Mouse (Mus musculus) right cerebral cortex, postnatal 10 days (tissue): ENCODE measurements around the gene Mtfmt.
A peak's percentile ranks its signal among the peaks of the same experiment; 100 is the strongest.

Experiments
- DNase-seq, 2 experiments: peaks; one replicate each; pipeline ENCODE4 v3.0.0; 2021; ENCODE audit warnings: low spot score in 2 of 2

Gene Mtfmt

DNA sequence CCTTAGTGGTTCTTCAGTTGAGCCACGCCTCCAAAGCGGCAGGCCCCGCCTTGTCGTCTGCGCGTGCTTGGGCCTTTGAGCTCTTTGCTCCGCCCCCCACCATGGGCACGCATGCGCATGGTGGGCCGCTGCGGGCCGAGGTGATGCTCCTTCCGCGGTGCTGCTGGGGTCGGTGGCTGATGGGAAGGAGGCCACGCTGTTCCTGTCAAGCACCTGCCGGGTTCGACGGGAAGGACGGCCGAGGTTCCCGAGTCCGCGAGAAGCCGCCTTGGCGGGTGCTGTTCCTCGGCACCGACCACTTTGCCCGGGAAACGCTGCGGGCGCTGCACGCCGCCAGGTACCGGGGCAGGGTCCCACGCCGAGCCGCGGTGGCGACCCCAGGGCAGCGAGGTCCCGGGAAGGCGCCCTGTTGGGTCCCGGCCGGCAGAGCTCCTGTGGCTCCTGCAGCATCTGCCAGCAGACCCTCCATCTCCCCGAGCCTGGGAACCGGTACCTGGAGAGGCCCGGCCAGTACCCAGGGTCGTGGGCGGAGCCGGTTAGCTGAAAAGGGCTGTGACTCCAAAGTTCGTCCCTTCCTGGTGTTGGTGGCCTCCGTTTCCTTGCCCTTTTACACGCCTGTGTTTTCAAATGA, at the start of gene Mtfmt:
Gene Mtfmt (plus strand): TSS at position 112 of the 631 bp plus-strand sequence.
- peak; percentile 94 to 95 for DNase-seq

DNA sequence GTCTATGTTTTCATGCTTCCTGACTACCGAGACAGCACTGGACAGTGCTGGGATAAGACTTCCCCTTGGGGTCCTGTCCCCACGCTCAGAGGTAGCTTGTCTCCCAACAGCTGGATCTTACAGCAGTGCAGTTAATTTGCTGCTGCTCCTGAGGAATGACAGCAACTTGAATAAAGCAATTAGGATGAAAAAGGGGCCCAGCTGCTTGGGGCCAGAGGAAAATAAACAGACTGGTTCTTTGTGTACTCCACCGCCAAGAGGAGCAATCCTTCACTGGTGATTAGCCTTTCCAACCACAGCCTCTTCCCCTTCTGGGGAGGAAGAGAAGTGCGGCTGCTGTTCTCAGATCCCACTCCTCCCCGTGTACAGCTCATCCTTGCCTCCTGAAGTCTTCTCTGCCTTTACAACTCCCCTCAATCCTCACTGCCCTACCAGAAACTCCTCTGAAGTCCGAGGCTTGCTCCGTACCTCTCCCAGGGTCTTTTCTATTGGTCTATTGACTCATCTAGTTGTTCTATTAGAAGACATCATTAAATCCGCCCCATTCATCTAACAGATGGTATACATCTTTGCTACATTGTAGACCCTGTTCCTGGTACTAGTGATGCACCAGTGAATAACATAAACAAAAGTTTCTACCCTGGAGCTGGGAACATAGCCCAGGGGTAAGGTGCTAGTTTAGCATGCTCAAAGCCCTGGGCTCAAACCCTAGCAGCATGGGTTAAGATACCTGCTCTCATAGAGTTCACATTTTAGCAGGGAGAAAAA, 49.0 kb upstream of the Mtfmt start:
- no peak for DNase-seq

DNA sequence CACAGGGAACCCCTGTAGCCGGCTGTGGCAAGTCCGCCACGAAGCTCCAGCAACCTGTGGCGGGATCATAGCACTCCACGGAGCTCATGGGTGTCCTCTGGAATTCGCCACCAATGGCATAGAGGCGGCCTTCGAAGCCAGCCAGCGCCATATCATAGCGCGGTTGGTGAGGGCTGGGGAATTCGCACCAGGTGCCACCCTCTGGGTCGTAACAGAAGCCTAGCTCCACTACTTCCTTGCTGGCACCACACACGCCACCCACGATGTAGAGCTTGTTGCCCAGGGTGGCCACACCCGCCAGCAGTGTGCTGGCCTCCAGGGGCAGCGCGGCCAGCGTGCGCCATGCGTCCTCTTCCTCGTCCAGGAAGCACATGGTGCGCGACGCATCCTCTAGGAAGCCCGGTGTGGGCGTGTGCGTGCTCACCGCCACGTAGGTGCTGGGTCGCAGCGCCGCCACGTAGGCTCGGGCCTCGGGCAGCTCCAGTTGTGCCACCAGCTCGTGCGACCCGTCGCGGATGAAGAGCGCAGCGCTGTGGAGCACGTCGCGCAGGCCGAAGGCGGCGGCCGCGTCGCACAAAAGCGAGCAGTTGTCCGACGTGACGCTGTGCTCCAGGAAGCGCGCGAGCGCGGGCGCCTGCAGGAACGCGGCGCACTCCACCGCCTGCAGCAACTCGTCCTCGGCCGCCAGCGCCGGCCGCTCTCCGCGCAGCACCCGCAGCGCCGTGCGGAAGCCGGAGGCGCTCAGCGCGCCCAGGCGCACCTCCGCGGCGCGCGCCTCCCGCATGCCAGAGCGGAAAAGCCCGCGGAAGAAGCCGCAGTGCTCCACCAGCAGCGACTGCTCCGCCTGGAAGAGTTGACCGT, 44.6 kb upstream of the Mtfmt start:
- peak in 1 of 2 experiments; percentile 38 for DNase-seq

- no peak for DNase-seq
These were observed 44.0 kb upstream of the Mtfmt start, which contains the start of gene Kbtbd13 for GRCm38 (mm10) chr9:65391613-65391964. TSS of gene Kbtbd13 (minus strand) at chr9:65391652.

GRCm38 (mm10) chr9:65392638-65393364, 42.8 kb upstream of the Mtfmt start:
- peak in 1 of 2 experiments; percentile 72 for DNase-seq

DNA sequence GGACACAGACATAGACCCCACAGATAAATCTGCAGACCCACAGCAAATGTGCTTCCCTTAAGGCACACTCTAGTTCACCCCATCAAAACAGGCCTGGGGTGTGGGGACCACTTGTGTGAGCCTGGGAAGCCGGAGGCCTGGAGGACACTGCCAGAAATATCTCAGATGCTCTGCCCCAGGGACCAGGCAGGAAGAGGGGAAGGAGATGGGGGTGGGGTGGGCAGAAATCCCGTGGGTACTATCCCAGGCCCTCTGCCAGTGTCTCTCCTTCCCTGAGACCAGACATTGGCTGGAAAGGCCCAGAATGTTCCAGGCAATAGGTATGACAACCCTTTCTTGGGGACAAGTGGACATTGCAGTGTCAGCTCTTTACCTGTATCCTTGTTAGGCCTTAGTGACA, 42.0 kb upstream of the Mtfmt start:
- no peak for DNase-seq

DNA sequence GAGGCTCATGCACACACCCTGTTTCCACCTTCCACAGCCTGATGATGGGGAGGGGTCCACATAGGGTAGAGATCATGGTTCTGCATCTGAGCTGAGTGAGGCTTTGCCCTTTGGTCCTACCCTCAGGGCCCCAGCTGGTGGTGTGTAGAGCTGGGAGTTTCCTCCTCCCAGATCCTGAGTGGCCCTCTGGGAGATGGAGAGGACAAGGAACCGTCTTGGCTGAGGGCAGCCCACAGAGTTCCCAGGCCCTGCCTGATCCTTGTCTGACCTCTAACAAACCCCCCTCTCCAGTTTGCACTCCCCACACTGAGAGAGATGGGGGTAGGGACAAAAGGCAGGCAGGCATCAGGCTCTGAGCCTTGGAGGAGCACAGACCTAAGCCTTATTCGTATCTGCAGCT, 41.2 kb upstream of the Mtfmt start:
- DNase-seq: no peak

DNA sequence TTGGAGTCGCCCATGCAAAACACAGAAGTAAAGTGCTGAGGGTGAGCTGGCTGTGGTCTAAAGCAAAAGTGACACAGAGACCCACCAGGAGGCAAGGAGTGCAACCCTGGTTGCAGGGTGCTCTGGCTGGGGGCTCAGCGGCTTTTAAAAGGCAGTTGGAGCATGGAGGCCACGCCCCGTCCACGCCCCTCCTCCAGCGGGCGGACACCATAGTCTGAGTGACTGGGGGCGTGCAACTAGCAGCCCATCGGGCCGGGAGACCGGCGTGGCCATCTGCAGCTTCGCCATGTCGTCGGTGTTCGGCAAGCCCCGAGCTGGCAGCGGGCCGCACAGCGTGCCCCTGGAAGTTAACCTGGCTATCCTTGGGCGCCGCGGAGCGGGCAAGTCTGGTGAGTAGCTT, 37.3 kb upstream of the Mtfmt start, which contains the start of gene Rasl12:
Gene Rasl12 (plus strand): TSS at position 228 of the 400 bp plus-strand sequence.
- DNase-seq: peak; percentile 63 to 67

- DNase-seq: no peak
These were observed 35.6 kb upstream of the Mtfmt start for GRCm38 (mm10) chr9:65399934-65400333.

GRCm38 (mm10) chr9:65404331-65405183, 31.0 kb upstream of the Mtfmt start:
- DNase-seq: peak; percentile 84 to 85

GRCm38 (mm10) chr9:65405184-65405449, 30.5 kb upstream of the Mtfmt start:
- no peak for DNase-seq

DNA sequence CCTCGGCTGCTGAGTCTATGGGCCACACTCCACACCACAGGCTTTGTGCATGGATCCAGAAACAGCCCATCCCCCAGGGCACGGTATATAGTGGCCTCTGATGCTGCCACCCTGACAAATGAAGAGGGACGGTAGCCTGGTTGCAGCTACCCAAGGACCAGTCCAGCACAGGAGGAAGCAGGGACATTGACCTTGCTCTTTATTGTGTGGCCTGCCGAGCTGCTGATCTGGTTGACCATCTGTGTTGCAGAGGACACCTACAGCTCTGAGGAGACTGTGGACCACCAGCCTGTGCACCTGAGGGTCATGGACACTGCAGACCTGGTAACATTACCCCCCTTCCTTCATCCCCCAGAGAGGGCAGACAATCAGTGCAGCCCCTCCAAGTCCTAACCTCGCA, 28.3 kb upstream of the Mtfmt start:
- no peak for DNase-seq

GRCm38 (mm10) chr9:65407861-65408260, 27.7 kb upstream of the Mtfmt start:
- DNase-seq: no peak

DNA sequence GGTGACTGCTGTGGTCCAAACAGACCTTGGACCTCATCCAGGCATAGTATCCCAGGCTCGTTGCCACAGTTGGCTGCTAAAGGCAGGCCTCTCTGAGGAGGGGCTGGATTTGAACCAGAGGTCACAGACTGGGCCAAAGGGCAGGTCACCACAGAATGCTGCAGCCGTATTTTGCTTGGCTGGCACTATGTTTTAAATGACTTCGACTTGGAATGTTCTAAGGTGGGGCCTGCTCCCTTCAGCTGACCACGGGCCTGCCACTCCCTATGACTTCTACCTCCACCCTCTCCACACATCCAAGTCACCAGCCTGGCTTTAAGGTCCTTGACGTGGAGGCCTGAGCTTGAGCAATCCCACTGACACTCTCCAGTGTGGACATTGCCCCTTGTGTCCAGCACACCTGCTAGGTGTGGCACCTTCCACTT, 26.7 kb upstream of the Mtfmt start:
- no peak for DNase-seq

DNA sequence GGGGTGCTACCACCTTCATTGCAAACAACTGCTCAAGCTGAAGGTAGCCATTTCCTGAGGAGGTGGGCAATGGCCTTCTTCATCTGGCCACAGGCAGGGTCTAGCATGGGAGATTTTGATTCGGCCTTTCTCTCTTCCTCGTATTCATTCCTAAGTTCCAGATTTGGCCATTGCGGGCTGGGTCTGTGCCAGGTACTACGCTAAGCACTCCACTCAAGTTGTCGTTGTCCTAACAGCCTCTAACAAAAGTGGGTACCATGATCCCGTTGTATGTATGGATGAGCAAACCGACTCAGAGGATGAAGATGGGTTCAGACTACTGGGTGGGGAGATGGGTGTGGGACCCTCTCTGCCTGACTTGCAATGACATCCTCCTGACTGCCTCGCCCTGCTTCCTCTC, 25.2 kb upstream of the Mtfmt start:
- DNase-seq: no peak

GRCm38 (mm10) chr9:65411326-65411725, 24.3 kb upstream of the Mtfmt start:
- DNase-seq: no peak

GRCm38 (mm10) chr9:65417738-65418137, 17.8 kb upstream of the Mtfmt start:
- no peak for DNase-seq

DNA sequence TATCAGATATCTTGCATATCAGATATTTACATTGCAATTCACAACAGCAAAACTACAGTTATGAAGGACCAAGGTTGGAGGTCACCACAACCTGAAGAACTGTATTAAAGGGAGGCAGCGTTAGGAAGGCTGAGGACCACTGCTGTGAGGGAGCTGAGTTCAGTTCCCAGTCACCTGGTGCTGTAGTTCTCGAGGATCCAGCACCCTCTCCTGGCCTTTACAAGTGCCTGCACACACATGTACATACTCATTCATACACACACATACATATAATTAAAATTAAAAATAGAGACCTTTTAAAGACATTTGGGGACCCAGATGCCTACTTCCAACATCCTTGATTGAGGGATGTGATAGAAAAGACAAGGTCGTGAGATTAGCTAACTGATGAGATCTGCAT, 15.9 kb upstream of the Mtfmt start:
- DNase-seq: no peak

- DNase-seq: no peak
These were observed 12.7 kb upstream of the Mtfmt start, which contains the start of gene Slc51b for GRCm38 (mm10) chr9:65422760-65423501. TSS of gene Slc51b (minus strand) at chr9:65422955.

DNA sequence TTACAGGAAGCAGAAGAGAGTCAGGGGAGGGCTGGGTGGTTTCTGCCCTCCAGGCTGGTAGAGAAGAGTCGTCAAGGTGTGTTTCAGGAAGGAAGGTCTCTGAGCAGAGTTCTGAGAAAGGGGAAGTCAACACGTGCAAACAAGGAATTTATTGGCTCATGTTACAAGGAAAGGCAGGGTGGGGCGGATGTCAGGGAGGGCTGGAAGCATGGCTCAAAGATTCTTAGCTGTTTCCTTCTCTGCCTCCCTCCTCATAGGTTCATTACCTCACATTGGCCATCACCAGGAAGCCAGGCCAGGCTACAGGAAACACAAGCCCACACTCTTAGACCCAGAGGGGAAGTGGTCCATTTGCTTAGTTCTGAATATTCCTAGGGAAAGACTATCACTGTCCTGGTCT, 11.2 kb upstream of the Mtfmt start:
- no peak for DNase-seq
